Mouse (Mus musculus): ENCODE results near the gene Ncaph2.

DNA sequence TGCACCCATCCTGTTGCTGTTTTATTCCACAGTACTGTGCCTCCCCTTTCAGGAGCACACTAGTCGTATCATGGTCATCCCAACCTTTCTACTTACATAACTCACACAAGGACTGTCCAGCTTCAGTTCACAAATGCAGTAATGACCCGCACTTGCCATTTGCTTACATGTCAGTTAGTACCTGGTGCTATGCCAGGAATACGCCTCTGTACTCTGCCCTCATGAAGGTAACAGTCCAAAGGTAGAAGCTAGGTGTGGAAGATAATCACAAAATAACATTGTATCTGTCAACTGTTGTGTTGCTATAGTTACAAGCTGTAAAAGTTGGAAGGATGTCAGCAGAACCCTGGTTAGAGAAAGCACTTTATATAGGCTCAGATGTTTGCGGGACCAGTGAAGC lies 41.4 kb downstream of the Ncaph2 start:
- no peak for TF ChIP-seq POLR2A (IDR thresholded peaks at IDR 0.05; ENCODE audit: insufficient read length, low read depth)
- no peak for TF ChIP-seq USF1 (IDR thresholded peaks at IDR 0.05; ENCODE audit: low read depth)
- TF ChIP-seq TCF12 (IDR thresholded peaks at IDR 0.05; ENCODE audit: insufficient read depth, poor library complexity, severe bottlenecking): no peak
- TF ChIP-seq SRF (IDR thresholded peaks at IDR 0.05; ENCODE audit: control insufficient read depth, insufficient read length, low read depth): no peak
- TF ChIP-seq E2F4 (IDR thresholded peaks at IDR 0.05; ENCODE audit: insufficient read depth): no peak
